Mouse (Mus musculus) kidney, adult 2 months (tissue): ENCODE measurements around the gene A630089N07Rik. TPM values are rescaled to one million over a fixed set of nuclear protein-coding genes. Genes with fewer than 3 reads are reported as not detected.
A peak's percentile ranks its signal among the peaks of the same experiment; 100 is the strongest.

ENCODE experiments used
- DNase-seq: peaks from one replicate; pipeline ENCODE4 v3.0.0; 2021
- H3K27ac ChIP-seq: fragments of 200-500 bp; 2 replicates; pipeline ENCODE4 v1.5.1; 2012; ENCODE audit warnings: low read depth, low read length, control low read depth, inconsistent platforms; ENCODE audit not compliant: insufficient read depth
- H3K27me3 ChIP-seq: fragments of 200-500 bp; replicated peaks from 2 replicates; pipeline ENCODE4 v1.6.1; 2012; ENCODE audit warnings: mild to moderate bottlenecking, moderate library complexity, low read length, inconsistent platforms; ENCODE audit not compliant: control insufficient read depth, insufficient read depth
- H3K36me3 ChIP-seq: fragments of 200-500 bp; 2 replicates; pipeline ENCODE4 v1.6.1; 2012; ENCODE audit warnings: mild to moderate bottlenecking, moderate library complexity, low read length, inconsistent platforms; ENCODE audit not compliant: control insufficient read depth, insufficient read depth
- H3K4me1 ChIP-seq: fragments of 200-500 bp; 2 replicates; pipeline ENCODE4 v1.6.1; 2011; ENCODE audit warnings: low read length; ENCODE audit not compliant: control insufficient read depth, insufficient read depth
- H3K4me3 ChIP-seq: fragments of 200-500 bp; 2 replicates; pipeline ENCODE4 v1.5.1; 2011; ENCODE audit warnings: mild to moderate bottlenecking, low read depth, low read length, control low read depth; ENCODE audit not compliant: insufficient read depth
- CTCF ChIP-seq: fragments of 200-500 bp; conservative IDR thresholded peaks from 2 replicates; pipeline ENCODE4 v1.5.1; 2011; ENCODE audit warnings: low read depth, mild to moderate bottlenecking, control low read depth, low read length, moderate library complexity, mixed read lengths; ENCODE audit not compliant: insufficient read depth, insufficient read length
- POLR2A ChIP-seq: fragments of 200-500 bp; IDR thresholded peaks from one replicate; pipeline ENCODE4 v1.6.1; 2011; ENCODE audit warnings: low read depth, low read length, control low read depth
- WGBS: fragments of 180-500 bp; shearing (Covaris S2); methylation state at CpG from one replicate; pipeline ENCODE4 v1.1.7; 2018; 5-methylcytosine and 5-hydroxymethylcytosine counted together
- polyA plus RNA-seq: library from polyadenylated mRNA; depleted of rRNA; stranded (reverse); fragments of >200 nt; gene quantifications from 2 replicates; pipeline ENCODE4 v1.2.3, GENCODE M21; 2012

Gene A630089N07Rik
- polyA plus RNA-seq, 1 experiment = 0.91 TPM

DNA sequence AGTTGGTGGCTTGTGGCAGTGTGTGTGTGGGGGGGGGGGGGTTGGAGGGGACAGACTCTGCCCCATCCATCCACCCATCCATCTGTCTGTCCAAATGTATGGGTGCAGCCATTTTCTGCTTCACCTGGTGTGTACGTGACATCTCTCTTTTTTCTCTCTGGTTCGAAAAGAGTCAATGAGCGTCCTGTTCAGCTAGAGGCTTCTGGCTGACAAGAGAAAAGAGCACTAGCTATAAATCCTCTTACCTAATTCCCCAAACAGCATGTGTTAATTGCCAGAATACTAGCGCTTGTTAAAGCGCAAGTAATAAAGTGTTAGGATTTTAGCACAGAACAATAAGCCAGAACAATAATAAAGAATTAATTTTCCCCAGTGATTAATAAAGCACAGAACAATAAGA is 97.7 kb downstream of the A630089N07Rik start:
- no peak for DNase-seq
- TF ChIP-seq CTCF = no peak
- no peak for TF ChIP-seq POLR2A
- WGBS = 39% methylated on average over 5 of the region's 5 CpGs
- H3K36me3 ChIP-seq = no peaks in the 10 kb centered on the region
- no peaks in the 10 kb centered on the region for H3K27me3 ChIP-seq
- no peaks in the 10 kb centered on the region for H3K4me1 ChIP-seq
- H3K4me3 ChIP-seq = no peak overlapping the region
- H3K27ac ChIP-seq = no peak overlapping the region

DNA sequence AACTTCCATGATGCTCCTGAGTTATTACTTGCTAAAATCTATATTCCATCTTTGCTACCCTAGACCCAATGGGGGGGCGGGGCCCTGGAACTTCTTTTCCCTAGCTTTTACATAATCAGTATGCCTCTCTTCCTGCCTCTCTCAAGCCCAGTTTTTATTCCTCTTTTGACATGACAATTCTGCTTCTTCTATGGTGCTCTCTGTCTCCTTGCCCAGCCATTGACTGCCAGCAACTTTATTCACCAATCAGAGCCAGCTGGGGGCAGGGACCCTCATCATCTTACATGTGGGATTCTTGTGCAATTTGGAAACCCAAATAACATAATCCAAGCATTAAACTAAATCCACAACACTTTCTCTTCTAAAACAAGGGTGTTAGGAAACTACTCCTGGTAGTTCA is 100.9 kb downstream of the A630089N07Rik start:
- no peaks in the 10 kb centered on the region for H3K27me3 ChIP-seq
- H3K4me3 ChIP-seq = no peak overlapping the region
- H3K4me1 ChIP-seq = no peaks in the 10 kb centered on the region
- H3K27ac ChIP-seq = no peak overlapping the region
- TF ChIP-seq POLR2A (no peak), CTCF (no peak)
- DNase-seq = no peak
- WGBS = 86% methylated on average over 1 of the region's 1 CpGs
- no peaks in the 10 kb centered on the region for H3K36me3 ChIP-seq

DNA sequence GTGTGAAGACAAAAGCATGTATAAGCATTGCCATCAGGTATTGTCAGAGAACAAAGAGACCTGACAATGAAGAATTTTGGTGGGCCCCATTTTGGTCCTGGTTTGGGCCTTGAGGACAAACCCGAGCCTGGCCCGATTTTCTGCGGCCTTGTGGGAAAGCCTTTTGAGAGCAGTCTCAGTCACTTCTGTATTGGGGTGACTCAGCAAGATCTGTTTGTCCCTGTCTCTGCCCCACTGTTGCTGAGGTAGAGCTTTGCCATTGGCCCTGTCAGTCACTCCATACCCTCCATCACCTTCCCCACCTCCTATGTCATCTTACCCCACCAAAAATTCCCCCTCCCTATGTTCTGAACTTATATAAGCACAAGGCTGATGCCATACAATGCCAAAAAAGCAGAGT is 104.5 kb downstream of the A630089N07Rik start:
- H3K27me3 ChIP-seq = no peaks in the 10 kb centered on the region
- H3K4me3 ChIP-seq = no peak overlapping the region
- no peaks in the 10 kb centered on the region for H3K4me1 ChIP-seq
- DNase-seq = no peak
- H3K27ac ChIP-seq = no peak overlapping the region
- no peak for TF ChIP-seq CTCF
- no peak for TF ChIP-seq POLR2A
- no peaks in the 10 kb centered on the region for H3K36me3 ChIP-seq
- WGBS = 94% methylated on average over 3 of the region's 3 CpGs

DNA sequence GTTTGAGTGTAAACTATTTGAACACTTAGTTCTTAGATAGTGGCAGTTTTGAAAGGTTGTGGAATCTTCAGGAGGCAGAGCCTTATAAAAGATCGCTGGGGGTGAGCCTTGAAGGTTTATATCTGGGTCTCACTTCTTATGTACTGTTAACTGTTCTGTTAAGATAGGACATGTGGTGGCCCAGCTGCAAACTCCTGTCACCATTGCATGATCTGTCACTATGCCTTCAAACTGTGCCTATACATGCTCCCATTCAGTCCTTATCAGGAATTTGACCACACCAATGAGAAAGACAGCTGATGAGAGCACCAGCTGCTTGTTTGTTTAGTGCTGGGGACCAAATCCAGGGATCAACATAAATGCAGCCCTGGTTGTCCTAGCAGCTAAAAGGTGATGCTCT is 105.0 kb downstream of the A630089N07Rik start:
- WGBS = 72% methylated on average over 1 of the region's 1 CpGs
- H3K27ac ChIP-seq = no peak overlapping the region
- no peak for DNase-seq
- TF ChIP-seq CTCF (no peak), POLR2A (no peak)
- no peak overlapping the region for H3K4me3 ChIP-seq
- H3K36me3 ChIP-seq = no peaks in the 10 kb centered on the region
- H3K4me1 ChIP-seq = no peaks in the 10 kb centered on the region
- no peaks in the 10 kb centered on the region for H3K27me3 ChIP-seq

DNA sequence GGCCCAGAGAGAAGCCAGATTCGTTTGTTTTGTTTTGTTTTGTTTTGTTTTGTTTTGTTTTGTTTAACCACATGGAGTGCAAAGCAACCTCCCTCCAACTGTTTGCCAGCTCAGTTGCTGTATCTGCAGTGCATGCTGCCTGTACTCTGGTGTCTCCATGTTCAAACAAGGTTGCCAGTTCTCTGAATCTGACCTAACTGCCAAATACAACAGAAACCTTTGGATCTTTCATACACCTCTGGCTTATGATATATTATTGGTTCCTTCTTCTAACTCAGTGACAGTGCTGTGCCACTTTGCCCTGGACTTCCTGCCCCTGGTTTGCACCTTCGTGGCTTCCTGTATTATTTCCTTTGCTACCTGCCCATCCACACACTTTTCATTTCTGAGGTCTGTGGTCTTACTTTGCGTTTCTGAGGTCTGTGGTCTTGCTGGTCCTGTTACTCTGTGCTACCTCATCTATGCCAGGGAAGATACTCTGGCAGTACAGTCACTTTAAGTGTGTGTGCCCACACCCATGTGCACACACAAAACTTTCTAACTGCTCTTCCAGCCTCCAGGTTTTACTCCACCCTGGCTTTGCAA is 118.2 kb downstream of the A630089N07Rik start:
- WGBS = 80% methylated on average over 3 of the region's 3 CpGs
- no peak for DNase-seq
- Histone ChIP-seq H3K4me1 (peaks cover 3% of the 10 kb centered on the region; the same call in 1 of the 2 replicates), H3K4me3 (no peak overlapping the region), H3K27ac (no peak overlapping the region), H3K36me3 (no peaks in the 10 kb centered on the region), H3K27me3 (no peaks in the 10 kb centered on the region)
- TF ChIP-seq CTCF = no peak
- no peak for TF ChIP-seq POLR2A

DNA sequence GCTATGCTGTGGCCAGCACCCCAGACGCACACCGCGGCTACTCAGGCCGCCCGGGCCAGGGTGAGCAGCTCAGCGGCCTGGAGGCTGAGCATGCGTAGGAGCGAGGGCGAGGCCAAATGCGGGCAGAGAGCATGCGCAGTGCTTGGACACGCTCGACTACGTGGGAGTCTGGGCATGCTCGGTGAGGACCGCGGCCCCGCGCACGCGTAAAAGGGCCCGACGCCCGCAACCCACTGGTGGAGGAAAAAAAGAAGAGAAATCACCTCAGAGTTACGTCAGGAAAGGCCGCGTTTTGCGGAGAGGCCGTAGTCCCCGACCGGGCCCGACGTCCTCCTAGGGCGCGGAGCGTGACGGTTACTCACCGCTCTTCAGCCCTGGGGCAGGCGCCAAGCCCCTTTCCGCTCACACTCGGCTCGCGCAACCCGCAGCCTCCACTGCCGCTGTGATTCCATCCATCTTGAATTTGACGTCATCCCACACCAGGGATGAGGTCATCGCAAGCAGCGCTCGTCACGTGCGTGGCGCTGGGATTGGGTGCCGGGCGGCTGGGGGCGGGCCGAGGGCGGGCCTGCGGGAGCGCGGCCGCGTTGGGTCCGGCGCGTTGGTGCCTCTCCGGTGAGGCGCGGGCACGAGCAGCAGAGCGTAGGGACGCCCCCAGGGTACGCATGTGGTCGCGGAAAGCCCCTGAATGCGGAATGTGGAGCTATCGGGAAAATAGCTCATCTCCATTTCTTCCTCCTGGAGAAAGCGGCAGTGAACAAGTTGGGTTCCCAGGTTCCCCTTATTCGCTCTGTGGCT is 119.9 kb downstream of the A630089N07Rik start, which contains the start of the genes C2cd2 and Zbtb21:
C2cd2 (minus strand) TSS at position 448 of the 798 bp plus-strand sequence.
Zbtb21 (minus strand) TSS at position 472 of the 798 bp plus-strand sequence.
- peak; percentile 98 for DNase-seq
- H3K27ac ChIP-seq = peak within 1 kb of the TSS; percentile 93
- no peaks in the 10 kb centered on the region; the same call in 1 of the 2 replicates for H3K36me3 ChIP-seq
- TF ChIP-seq CTCF (no peak), POLR2A (peak; percentile 70)
- peaks cover 3% of the 10 kb centered on the region; the same call in 1 of the 2 replicates for H3K4me1 ChIP-seq
- WGBS = under 1% methylated on average over 78 of the region's 78 CpGs
- no peaks in the 10 kb centered on the region for H3K27me3 ChIP-seq
- peak within 1 kb of the TSS; percentile 82 for H3K4me3 ChIP-seq
